ENCODE assay signal across 12 mouse cellular contexts in genomic region chr10:68558828-68559219, GRCm38 (mm10). TPM values are rescaled to one million over a fixed set of nuclear protein-coding genes. Genes with fewer than 3 reads are reported as not detected.
DNase-seq lines count a peak whose midpoint lies in the region; ATAC-seq and TF ChIP-seq lines count a peak whose summit lies in the region.
"Had no signal": no experiment of that assay in that cellular context is flagged by ENCODE, and none has a peak within 500 bp of the region (broad histone marks: within the 10 kb centered on the region; RNA-seq: fewer than 3 reads in every experiment).

No protein-coding gene starts in this region.

- DNase-seq in left cerebral cortex, adult 2 months (ENCODE audit: extremely low spot score in 1 of 2, low spot score in 2 of 2) = no peak
- no peak for DNase-seq in left cerebral cortex, adult 9 months (ENCODE audit: low spot score in 2 of 2)
- DNase-seq in embryonic facial prominence, embryonic 11.5 days (ENCODE audit: low spot score) = peak; percentile 60
- peak; percentile 9 for DNase-seq in skeletal muscle tissue, adult 2 months (ENCODE audit: low read depth, low spot score)
- no peak for DNase-seq in adrenal gland, adult 18-20 months (ENCODE audit: low spot score in 2 of 2)
- DNase-seq in adrenal gland, postnatal 10 days = no peak
- DNase-seq: liver, embryonic 13.5 days; spleen, adult 18-20 months; thymus, postnatal 25 days had no signal

- no peaks in the 10 kb centered on the region for H3K27me3 ChIP-seq in forebrain, embryonic 16.5 days (replicated peaks; ENCODE audit: control insufficient read depth, insufficient read depth, low read length)
- H3K27me3 ChIP-seq in forebrain, embryonic 13.5 days = no peaks in the 10 kb centered on the region
- no peaks in the 10 kb centered on the region for H3K27me3 ChIP-seq in embryonic facial prominence, embryonic 11.5 days (ENCODE audit: control insufficient read depth, insufficient read depth, low read length)
- H3K27me3 ChIP-seq: liver, embryonic 13.5 days had no signal

- 18% methylated on average over 4 of the region's 4 CpGs for WGBS in forebrain, embryonic 16.5 days
- 25% methylated on average over 4 of the region's 4 CpGs for WGBS in forebrain, embryonic 13.5 days
- 35% methylated on average over 4 of the region's 4 CpGs for WGBS in embryonic facial prominence, embryonic 11.5 days

- no peak overlapping the region for H3K27ac ChIP-seq in forebrain, embryonic 16.5 days (ENCODE audit: low read length)
- H3K27ac ChIP-seq in forebrain, embryonic 13.5 days = no peak overlapping the region
- H3K27ac ChIP-seq in left cerebral cortex, adult 2 months = peak overlapping the region; percentile 30; the same call in 1 of the 2 replicates
- H3K27ac ChIP-seq in embryonic facial prominence, embryonic 11.5 days (replicated peaks; ENCODE audit: low read depth, low read length) = no peak overlapping the region
- H3K27ac ChIP-seq: liver, embryonic 13.5 days; midbrain, embryonic 10.5 days had no signal

- no peak overlapping the region for H3K9ac ChIP-seq in forebrain, embryonic 16.5 days (replicated peaks; ENCODE audit: low read depth, low read length)
- H3K9ac ChIP-seq in forebrain, embryonic 13.5 days = no peak overlapping the region
- no peak overlapping the region for H3K9ac ChIP-seq in embryonic facial prominence, embryonic 11.5 days (replicated peaks; ENCODE audit: low read length)
- H3K9ac ChIP-seq: liver, embryonic 13.5 days had no signal

- H3K4me2 ChIP-seq in forebrain, embryonic 16.5 days (ENCODE audit: low read length) = peak overlapping the region; percentile 10; the same call in 1 of the 2 replicates
- H3K4me2 ChIP-seq in forebrain, embryonic 13.5 days = no peak overlapping the region
- no peak overlapping the region for H3K4me2 ChIP-seq in embryonic facial prominence, embryonic 11.5 days (ENCODE audit: low read depth, low read length)
- H3K4me2 ChIP-seq: liver, embryonic 13.5 days had no signal

- no peak for TF ChIP-seq CTCF in left cerebral cortex, adult 2 months (IDR thresholded peaks at IDR 0.05)

- H3K9me3 ChIP-seq in forebrain, embryonic 16.5 days (ENCODE audit: control insufficient read depth, low read length) = no peaks in the 10 kb centered on the region
- H3K9me3 ChIP-seq in forebrain, embryonic 13.5 days (replicated peaks) = no peaks in the 10 kb centered on the region
- no peaks in the 10 kb centered on the region for H3K9me3 ChIP-seq in embryonic facial prominence, embryonic 11.5 days (replicated peaks; ENCODE audit: control insufficient read depth, low read length)
- H3K9me3 ChIP-seq: liver, embryonic 13.5 days; midbrain, embryonic 10.5 days had no signal

- peak; percentile 39; the same call in 1 of the 2 replicates for ATAC-seq in forebrain, embryonic 16.5 days
- no peak for ATAC-seq in forebrain, embryonic 13.5 days
- ATAC-seq in embryonic facial prominence, embryonic 11.5 days (replicated peaks; ENCODE audit: insufficient number of reproducible peaks, low FRiP score, low TSS enrichment, low read depth) = no peak

- H3K4me3 ChIP-seq in forebrain, embryonic 16.5 days (replicated peaks; ENCODE audit: low read length) = no peak overlapping the region
- H3K4me3 ChIP-seq in forebrain, embryonic 13.5 days = no peak overlapping the region
- H3K4me3 ChIP-seq in left cerebral cortex, adult 2 months = no peak overlapping the region
- H3K4me3 ChIP-seq in embryonic facial prominence, embryonic 11.5 days (ENCODE audit: low read depth, low read length) = no peak overlapping the region
- H3K4me3 ChIP-seq: liver, embryonic 13.5 days; midbrain, embryonic 10.5 days had no signal

- H3K4me1 ChIP-seq in forebrain, embryonic 16.5 days (replicated peaks; ENCODE audit: control insufficient read depth, insufficient read depth, low read length) = peaks cover 14% of the 10 kb centered on the region; the same call in 1 of the 2 replicates
- peaks cover 14% of the 10 kb centered on the region; the same call in 1 of the 2 replicates for H3K4me1 ChIP-seq in forebrain, embryonic 13.5 days
- H3K4me1 ChIP-seq in embryonic facial prominence, embryonic 11.5 days (ENCODE audit: control insufficient read depth, insufficient read depth, low read length) = no peaks in the 10 kb centered on the region
- H3K4me1 ChIP-seq: liver, embryonic 13.5 days had no signal

- H3K36me3 ChIP-seq in forebrain, embryonic 16.5 days (ENCODE audit: control insufficient read depth, insufficient read depth) = no peaks in the 10 kb centered on the region
- no peaks in the 10 kb centered on the region for H3K36me3 ChIP-seq in forebrain, embryonic 13.5 days (ENCODE audit: poor library complexity, severe bottlenecking)
- no peaks in the 10 kb centered on the region for H3K36me3 ChIP-seq in embryonic facial prominence, embryonic 11.5 days (replicated peaks; ENCODE audit: control insufficient read depth, insufficient read depth, low read depth, low read length)
- H3K36me3 ChIP-seq: liver, embryonic 13.5 days; midbrain, embryonic 10.5 days had no signal

- intact Hi-C loops in left cerebral cortex, adult 2 months (cut with DNase I) = no loop called here

RNA-seq across cellular contexts. Expression of gene Cabcoco1, which starts 17.1 kb away (rescaled TPM):
- polyA plus RNA-seq in forebrain, embryonic 16.5 days (2015; fragmentation: Nextera tagmentation; extraction: Ambion mirVana) = 0.49 and 1.6 TPM in 2 replicates
- 0.44 and 1.2 TPM in 2 replicates for polyA plus RNA-seq in forebrain, embryonic 13.5 days (2015; fragmentation: Nextera tagmentation; extraction: Ambion mirVana)
- total RNA-seq in left cerebral cortex, adult 2 months (2021) = 1 to 10 TPM; 1.7 to 1.8 TPM
- polyA plus RNA-seq in embryonic facial prominence, embryonic 11.5 days (2014; fragmentation: Nextera tagmentation; extraction: Ambion mirVana) = 0.32 and 0.42 TPM in 2 replicates
- 1 to 10 TPM; 5.4 to 5.5 TPM for total RNA-seq in adrenal gland, adult 18-20 months (2021)
- 1 to 10 TPM; 6.8 to 7.0 TPM for total RNA-seq in adrenal gland, postnatal 10 days (2021)
- polyA plus RNA-seq: midbrain, embryonic 10.5 days had no signal

Comparison
In these comparisons a context has a peak if more than half of its experiments do, and no peak if none do; other contexts are left out.
1. DNase-seq: peak in embryonic facial prominence, embryonic 11.5 days (single experiment) and skeletal muscle tissue, adult 2 months (single experiment); none in left cerebral cortex, adult 2 months (0 of 2), left cerebral cortex, adult 9 months (0 of 2), adrenal gland, adult 18-20 months (0 of 2) and adrenal gland, postnatal 10 days (single experiment).